14 mouse cellular contexts compared by ENCODE assay signal in genomic region chr15:80314731-80315130, GRCm38 (mm10). TPM values are rescaled to one million over a fixed set of nuclear protein-coding genes. Genes with fewer than 3 reads are reported as not detected.
DNase-seq lines count a peak whose midpoint lies in the region; ATAC-seq lines count a peak whose summit lies in the region.
"Had no signal": no experiment of that assay in that cellular context is flagged by ENCODE, and none has a peak within 500 bp of the region (broad histone marks: within the 10 kb centered on the region; RNA-seq: fewer than 3 reads in every experiment).

No protein-coding gene starts in this region.

- no peaks in the 10 kb centered on the region for H3K9me3 ChIP-seq in forebrain, embryonic 11.5 days (ENCODE audit: control insufficient read depth, low read length)
- no peaks in the 10 kb centered on the region for H3K9me3 ChIP-seq in hindbrain, embryonic 16.5 days (ENCODE audit: control insufficient read depth, low read length)
- H3K9me3 ChIP-seq in neural tube, embryonic 13.5 days, result no peaks in the 10 kb centered on the region
- H3K9me3 ChIP-seq: liver, embryonic 15.5 days; stomach, embryonic 15.5 days had no signal

- H3K27ac ChIP-seq in forebrain, embryonic 11.5 days (ENCODE audit: low read depth, low read length), result no peak overlapping the region
- H3K27ac ChIP-seq in hindbrain, embryonic 16.5 days (ENCODE audit: low read depth, low read length), result no peak overlapping the region
- no peak overlapping the region for H3K27ac ChIP-seq in neural tube, embryonic 13.5 days (replicated peaks)
- H3K27ac ChIP-seq: liver, embryonic 15.5 days; stomach, embryonic 15.5 days had no signal

- WGBS in forebrain, embryonic 11.5 days, result 24% methylated on average over 7 of the region's 7 CpGs
- WGBS in hindbrain, embryonic 16.5 days, result 15% methylated on average over 7 of the region's 7 CpGs
- WGBS in neural tube, embryonic 13.5 days, result 19% methylated on average over 7 of the region's 7 CpGs

- peak; percentile 72 for DNase-seq in left cerebral cortex, postnatal 4 days
- no peak for DNase-seq in left cerebral cortex, adult 11 months (ENCODE audit: low spot score)
- peak; percentile 69 for DNase-seq in forebrain, embryonic 11.5 days (ENCODE audit: low spot score)
- DNase-seq in frontal cortex, postnatal 25 days (ENCODE audit: low spot score in 2 of 2), result no peak
- DNase-seq in gastrocnemius, adult 18-20 months (ENCODE audit: low spot score), result no peak
- DNase-seq in thymus, postnatal 36 days, result no peak
- DNase-seq: kidney, adult 9 months; layer of hippocampus, postnatal 36 days had no signal

- intact Hi-C loops in left cerebral cortex, postnatal 4 days (cut with DNase I), result no loop called here

- ATAC-seq in forebrain, embryonic 11.5 days (replicated peaks; ENCODE audit: low FRiP score), result peak; percentile 65; the same call in 1 of the 2 replicates
- peak; percentile 74 for ATAC-seq in hindbrain, embryonic 16.5 days
- ATAC-seq in neural tube, embryonic 13.5 days (ENCODE audit: low read depth), result peak; percentile 79

- peaks cover 5% of the 10 kb centered on the region; the same call in 1 of the 2 replicates for H3K4me1 ChIP-seq in forebrain, embryonic 11.5 days (replicated peaks; ENCODE audit: control insufficient read depth, insufficient read depth, low read length)
- H3K4me1 ChIP-seq in hindbrain, embryonic 16.5 days (ENCODE audit: control insufficient read depth, insufficient read depth, low read depth, low read length), result peaks cover 18% of the 10 kb centered on the region
- H3K4me1 ChIP-seq in neural tube, embryonic 13.5 days (replicated peaks), result peaks cover 29% of the 10 kb centered on the region
- H3K4me1 ChIP-seq: liver, embryonic 15.5 days; stomach, embryonic 15.5 days had no signal

- no peak overlapping the region for H3K4me2 ChIP-seq in forebrain, embryonic 11.5 days (ENCODE audit: low read depth, low read length, severe bottlenecking)
- no peak overlapping the region for H3K4me2 ChIP-seq in hindbrain, embryonic 16.5 days (ENCODE audit: low read length)
- no peak overlapping the region for H3K4me2 ChIP-seq in neural tube, embryonic 13.5 days
- H3K4me2 ChIP-seq: liver, embryonic 15.5 days; stomach, embryonic 15.5 days had no signal

- no peak overlapping the region for H3K4me3 ChIP-seq in forebrain, embryonic 11.5 days (ENCODE audit: low read depth, low read length)
- no peak overlapping the region for H3K4me3 ChIP-seq in hindbrain, embryonic 16.5 days (ENCODE audit: low read length)
- H3K4me3 ChIP-seq in neural tube, embryonic 13.5 days, result no peak overlapping the region
- H3K4me3 ChIP-seq: liver, embryonic 15.5 days; megakaryocyte, embryonic 14.5 days; stomach, embryonic 15.5 days had no signal

- H3K9ac ChIP-seq in forebrain, embryonic 11.5 days (ENCODE audit: low read length), result no peak overlapping the region
- H3K9ac ChIP-seq in hindbrain, embryonic 16.5 days (ENCODE audit: low read depth, low read length), result no peak overlapping the region; the same call in 1 of the 2 replicates
- H3K9ac ChIP-seq in neural tube, embryonic 13.5 days, result no peak overlapping the region
- H3K9ac ChIP-seq: liver, embryonic 15.5 days; stomach, embryonic 15.5 days had no signal

- no peaks in the 10 kb centered on the region for H3K36me3 ChIP-seq in forebrain, embryonic 11.5 days (ENCODE audit: control insufficient read depth, insufficient read depth, low read length)
- H3K36me3 ChIP-seq in hindbrain, embryonic 16.5 days (ENCODE audit: control insufficient read depth, insufficient read depth, low read length), result no peaks in the 10 kb centered on the region
- no peaks in the 10 kb centered on the region for H3K36me3 ChIP-seq in neural tube, embryonic 13.5 days
- H3K36me3 ChIP-seq: liver, embryonic 15.5 days; stomach, embryonic 15.5 days had no signal

- no peaks in the 10 kb centered on the region for H3K27me3 ChIP-seq in forebrain, embryonic 11.5 days (ENCODE audit: control insufficient read depth, insufficient read depth, low read length)
- H3K27me3 ChIP-seq in hindbrain, embryonic 16.5 days (replicated peaks; ENCODE audit: control insufficient read depth, insufficient read depth, low read length), result no peaks in the 10 kb centered on the region
- no peaks in the 10 kb centered on the region for H3K27me3 ChIP-seq in neural tube, embryonic 13.5 days
- H3K27me3 ChIP-seq: liver, embryonic 15.5 days; stomach, embryonic 15.5 days had no signal

RNA-seq across cellular contexts. Expression of gene Cacna1i, which starts 27.7 kb away (rescaled TPM):
- 10 to 100 TPM; 43.3 to 44.4 TPM for total RNA-seq in left cerebral cortex, postnatal 4 days (2021)
- 0.12 and 0.17 TPM in 2 replicates for polyA plus RNA-seq in forebrain, embryonic 11.5 days (2014; fragmentation: Nextera tagmentation; extraction: Ambion mirVana)
- polyA plus RNA-seq in hindbrain, embryonic 16.5 days (2015; fragmentation: Nextera tagmentation; extraction: Ambion mirVana), result 0.74 and 0.84 TPM in 2 replicates
- 0.23 and 0.24 TPM in 2 replicates for polyA plus RNA-seq in neural tube, embryonic 13.5 days (2015; fragmentation: Nextera tagmentation; extraction: Ambion mirVana)
- total RNA-seq in gastrocnemius, adult 18-20 months (2021), result under 1 TPM; 0.21 TPM
- polyA plus RNA-seq: heart, embryonic 14.5 days had no signal

RNA-seq across cellular contexts. Expression of gene Rps19bp1, which starts 50.6 kb away (rescaled TPM):
- 10 to 100 TPM; 45.1 to 50.3 TPM for total RNA-seq in left cerebral cortex, postnatal 4 days (2021)
- 69.1 and 69.4 TPM in 2 replicates for polyA plus RNA-seq in forebrain, embryonic 11.5 days (2014; fragmentation: Nextera tagmentation; extraction: Ambion mirVana)
- 70.6 and 70.7 TPM in 2 replicates for polyA plus RNA-seq in hindbrain, embryonic 16.5 days (2015; fragmentation: Nextera tagmentation; extraction: Ambion mirVana)
- polyA plus RNA-seq in neural tube, embryonic 13.5 days (2015; fragmentation: Nextera tagmentation; extraction: Ambion mirVana), result 65.2 and 74.2 TPM in 2 replicates
- total RNA-seq in gastrocnemius, adult 18-20 months (2021), result 10 to 100 TPM; 10.8 to 15.3 TPM

RNA-seq across cellular contexts. Expression of gene Atf4, which starts 59.7 kb away (rescaled TPM):
- total RNA-seq in left cerebral cortex, postnatal 4 days (2021), result 100 to 1,000 TPM; 116 to 119 TPM
- polyA plus RNA-seq in forebrain, embryonic 11.5 days (2014; fragmentation: Nextera tagmentation; extraction: Ambion mirVana), result 139 and 144 TPM in 2 replicates
- polyA plus RNA-seq in hindbrain, embryonic 16.5 days (2015; fragmentation: Nextera tagmentation; extraction: Ambion mirVana), result 116 and 117 TPM in 2 replicates
- 114 TPM in 2 replicates for polyA plus RNA-seq in neural tube, embryonic 13.5 days (2015; fragmentation: Nextera tagmentation; extraction: Ambion mirVana)
- total RNA-seq in gastrocnemius, adult 18-20 months (2021), result 100 to 1,000 TPM; 141 to 165 TPM

Comparison
In these comparisons a context has a peak if more than half of its experiments do, and no peak if none do; other contexts are left out.
1. DNase-seq: peak in left cerebral cortex, postnatal 4 days (single experiment) and forebrain, embryonic 11.5 days (single experiment); none in left cerebral cortex, adult 11 months (single experiment), frontal cortex, postnatal 25 days (0 of 2), gastrocnemius, adult 18-20 months (single experiment) and thymus, postnatal 36 days (0 of 2).
2. Peak in every context shown above with its lines, with median percentiles within 50 percentile points of each other: ATAC-seq.